Mouse (Mus musculus): ENCODE data around the gene Pkn3. TPM values are rescaled to one million over a fixed set of nuclear protein-coding genes. Genes with fewer than 3 reads are reported as not detected.
"Not testable (repeated sequence)": the region's sequence is repeated elsewhere in the genome, so short reads cannot be mapped to it uniquely, and the experiment has no call there.

The Pkn3 gene
- polyA plus RNA-seq, 1 experiment from 2014 or later = 1.9 TPM

- no peak for DNase-seq
- H3K9me3 ChIP-seq (ENCODE audit: control insufficient read depth, low read length) = no peaks in the 10 kb centered on the region
- ATAC-seq (ENCODE audit: low FRiP score, low TSS enrichment) = no peak
- peaks cover 7% of the 10 kb centered on the region; the same call in 1 of the 2 replicates for H3K36me3 ChIP-seq (ENCODE audit: control insufficient read depth, insufficient read depth, low read length)
- no peaks in the 10 kb centered on the region for H3K27me3 ChIP-seq (ENCODE audit: control insufficient read depth, insufficient read depth, low read length)
- no peak overlapping the region for H3K27ac ChIP-seq (replicated peaks; ENCODE audit: low read depth, low read length)
- no peak overlapping the region for H3K4me2 ChIP-seq (ENCODE audit: low read length)
- H3K9ac ChIP-seq (replicated peaks; ENCODE audit: low read length) = no peak overlapping the region
- WGBS = 94% methylated on average over 6 of the region's 6 CpGs
- H3K4me3 ChIP-seq (replicated peaks; ENCODE audit: low read depth, low read length) = no peak overlapping the region
- peaks cover 11% of the 10 kb centered on the region for H3K4me1 ChIP-seq (ENCODE audit: control insufficient read depth, insufficient read depth, low read length)
These were observed 30.4 kb upstream of the Pkn3 start for GRCm38 (mm10) chr2:30047127-30047526.

GRCm38 (mm10) chr2:30048101-30048501 lies 29.4 kb upstream of the Pkn3 start:
- Histone ChIP-seq H3K27ac (replicated peaks; ENCODE audit: low read depth, low read length) (peak overlapping the region; percentile 96), H3K9ac (replicated peaks; ENCODE audit: low read length) (peak overlapping the region; percentile 69; the same call in 1 of the 2 replicates), H3K36me3 (ENCODE audit: control insufficient read depth, insufficient read depth, low read length) (peaks cover 7% of the 10 kb centered on the region; the same call in 1 of the 2 replicates), H3K4me1 (ENCODE audit: control insufficient read depth, insufficient read depth, low read length) (peaks cover 11% of the 10 kb centered on the region), H3K9me3 (ENCODE audit: control insufficient read depth, low read length) (no peaks in the 10 kb centered on the region), H3K4me3 (replicated peaks; ENCODE audit: low read depth, low read length) (peak overlapping the region; percentile 66), H3K4me2 (ENCODE audit: low read length) (peak overlapping the region; percentile 61), H3K27me3 (ENCODE audit: control insufficient read depth, insufficient read depth, low read length) (no peaks in the 10 kb centered on the region)
- WGBS = 61% methylated on average over 11 of the region's 11 CpGs
- DNase-seq (no peak), ATAC-seq (ENCODE audit: low FRiP score, low TSS enrichment) (no peak)

GRCm38 (mm10) chr2:30048699-30049388 lies 28.6 kb upstream of the Pkn3 start, which contains the start of gene Wdr34:
TSS of gene Wdr34 (minus strand) at chr2:30048881.
- H3K9ac ChIP-seq (replicated peaks; ENCODE audit: low read length) = peak within 1 kb of the TSS; percentile 69
- H3K36me3 ChIP-seq (ENCODE audit: control insufficient read depth, insufficient read depth, low read length) = peaks cover 7% of the 10 kb centered on the region; the same call in 1 of the 2 replicates
- peak; percentile 99 for DNase-seq
- peak within 1 kb of the TSS; percentile 61 for H3K4me2 ChIP-seq (ENCODE audit: low read length)
- H3K4me1 ChIP-seq (ENCODE audit: control insufficient read depth, insufficient read depth, low read length) = peaks cover 11% of the 10 kb centered on the region
- no peaks in the 10 kb centered on the region for H3K9me3 ChIP-seq (ENCODE audit: control insufficient read depth, low read length)
- H3K4me3 ChIP-seq (replicated peaks; ENCODE audit: low read depth, low read length) = peak within 1 kb of the TSS; percentile 66
- H3K27me3 ChIP-seq (ENCODE audit: control insufficient read depth, insufficient read depth, low read length) = no peaks in the 10 kb centered on the region
- ATAC-seq (ENCODE audit: low FRiP score, low TSS enrichment) = peak; percentile 93
- peak within 1 kb of the TSS; percentile 96 for H3K27ac ChIP-seq (replicated peaks; ENCODE audit: low read depth, low read length)
- WGBS = under 1% methylated on average over 54 of the region's 54 CpGs

GRCm38 (mm10) chr2:30049831-30050230 lies 27.7 kb upstream of the Pkn3 start:
- H3K4me3 ChIP-seq (replicated peaks; ENCODE audit: low read depth, low read length) = no peak overlapping the region
- 88% methylated on average over 3 of the region's 3 CpGs for WGBS
- no peak overlapping the region for H3K27ac ChIP-seq (replicated peaks; ENCODE audit: low read depth, low read length)

GRCm38 (mm10) chr2:30051992-30052761 lies 25.3 kb upstream of the Pkn3 start:
- Histone ChIP-seq H3K4me1 (ENCODE audit: control insufficient read depth, insufficient read depth, low read length) (peaks cover 11% of the 10 kb centered on the region), H3K27ac (replicated peaks; ENCODE audit: low read depth, low read length) (no peak overlapping the region), H3K9ac (replicated peaks; ENCODE audit: low read length) (no peak overlapping the region), H3K36me3 (ENCODE audit: control insufficient read depth, insufficient read depth, low read length) (no peaks in the 10 kb centered on the region), H3K4me3 (replicated peaks; ENCODE audit: low read depth, low read length) (no peak overlapping the region), H3K27me3 (ENCODE audit: control insufficient read depth, insufficient read depth, low read length) (no peaks in the 10 kb centered on the region), H3K9me3 (ENCODE audit: control insufficient read depth, low read length) (no peaks in the 10 kb centered on the region), H3K4me2 (ENCODE audit: low read length) (no peak overlapping the region)
- WGBS = 47% methylated on average over 6 of the region's 6 CpGs
- DNase-seq (peak; percentile 32), ATAC-seq (ENCODE audit: low FRiP score, low TSS enrichment) (no peak)

More at GRCm38 (mm10) chr2:30049831-30050230, 27.7 kb upstream of the Pkn3 start:
- H3K4me1 ChIP-seq (ENCODE audit: control insufficient read depth, insufficient read depth, low read length) = peaks cover 11% of the 10 kb centered on the region
- no peak overlapping the region for H3K4me2 ChIP-seq (ENCODE audit: low read length)
- H3K27me3 ChIP-seq (ENCODE audit: control insufficient read depth, insufficient read depth, low read length) = no peaks in the 10 kb centered on the region
- H3K36me3 ChIP-seq (ENCODE audit: control insufficient read depth, insufficient read depth, low read length) = peaks cover 7% of the 10 kb centered on the region; the same call in 1 of the 2 replicates
- DNase-seq (no peak), ATAC-seq (ENCODE audit: low FRiP score, low TSS enrichment) (no peak)
- H3K9me3 ChIP-seq (ENCODE audit: control insufficient read depth, low read length) = no peaks in the 10 kb centered on the region
- H3K9ac ChIP-seq (replicated peaks; ENCODE audit: low read length) = no peak overlapping the region

GRCm38 (mm10) chr2:30055310-30055709 lies 22.2 kb upstream of the Pkn3 start:
- H3K4me2 ChIP-seq (ENCODE audit: low read length); H3K36me3 ChIP-seq (ENCODE audit: control insufficient read depth, insufficient read depth, low read length); H3K27me3 ChIP-seq (ENCODE audit: control insufficient read depth, insufficient read depth, low read length); ATAC-seq (ENCODE audit: low FRiP score, low TSS enrichment); DNase-seq; H3K4me3 ChIP-seq (replicated peaks; ENCODE audit: low read depth, low read length); H3K4me1 ChIP-seq (ENCODE audit: control insufficient read depth, insufficient read depth, low read length); H3K9ac ChIP-seq (replicated peaks; ENCODE audit: low read length); H3K9me3 ChIP-seq (ENCODE audit: control insufficient read depth, low read length); H3K27ac ChIP-seq (replicated peaks; ENCODE audit: low read depth, low read length): not testable (repeated sequence)
- 97% methylated on average over 3 of the region's 3 CpGs for WGBS

- no peaks in the 10 kb centered on the region for H3K27me3 ChIP-seq (ENCODE audit: control insufficient read depth, insufficient read depth, low read length)
- H3K4me2 ChIP-seq (ENCODE audit: low read length) = no peak overlapping the region
- H3K9ac ChIP-seq (replicated peaks; ENCODE audit: low read length) = no peak overlapping the region
- H3K4me1 ChIP-seq (ENCODE audit: control insufficient read depth, insufficient read depth, low read length) = peaks cover 4% of the 10 kb centered on the region; the same call in 1 of the 2 replicates
- H3K27ac ChIP-seq (replicated peaks; ENCODE audit: low read depth, low read length) = no peak overlapping the region
- no peaks in the 10 kb centered on the region for H3K9me3 ChIP-seq (ENCODE audit: control insufficient read depth, low read length)
- DNase-seq (no peak), ATAC-seq (ENCODE audit: low FRiP score, low TSS enrichment) (no peak)
- WGBS = 84% methylated on average over 3 of the region's 3 CpGs
- no peak overlapping the region for H3K4me3 ChIP-seq (replicated peaks; ENCODE audit: low read depth, low read length)
- no peaks in the 10 kb centered on the region for H3K36me3 ChIP-seq (ENCODE audit: control insufficient read depth, insufficient read depth, low read length)
These were observed 20.7 kb upstream of the Pkn3 start for GRCm38 (mm10) chr2:30056736-30057135.

- Histone ChIP-seq H3K4me3 (replicated peaks; ENCODE audit: low read depth, low read length) (no peak within 1 kb of the TSS), H3K9ac (replicated peaks; ENCODE audit: low read length) (no peak within 1 kb of the TSS), H3K4me1 (ENCODE audit: control insufficient read depth, insufficient read depth, low read length) (peaks cover 7% of the 10 kb centered on the region; the same call in 1 of the 2 replicates), H3K36me3 (ENCODE audit: control insufficient read depth, insufficient read depth, low read length) (no peaks in the 10 kb centered on the region), H3K4me2 (ENCODE audit: low read length) (no peak within 1 kb of the TSS), H3K9me3 (ENCODE audit: control insufficient read depth, low read length) (no peaks in the 10 kb centered on the region), H3K27ac (replicated peaks; ENCODE audit: low read depth, low read length) (no peak within 1 kb of the TSS), H3K27me3 (ENCODE audit: control insufficient read depth, insufficient read depth, low read length) (no peaks in the 10 kb centered on the region)
- ATAC-seq (ENCODE audit: low FRiP score, low TSS enrichment) (no peak), DNase-seq (peak; percentile 46)
- 49% methylated on average over 12 of the region's 12 CpGs for WGBS
These were observed 20.1 kb upstream of the Pkn3 start, which contains the start of gene Set for GRCm38 (mm10) chr2:30057223-30057904. TSS of gene Set (plus strand) at chr2:30057378.
